Mouse (Mus musculus) forebrain, embryonic 11.5 days (tissue): ENCODE measurements at regions not wholly inside any gene's neighbourhood (a gene's known extent, or its start where the extent isn't known, plus 50 kb on each side); places are given as distances from the start of the nearest gene placed in this dataset.
A peak's percentile ranks its signal among the peaks of the same experiment; 100 is the strongest.
"Not testable (repeated sequence)": the region's sequence is repeated elsewhere in the genome, so short reads cannot be mapped to it uniquely, and the experiment has no call there.

Experiments used
- ATAC-seq: fragments of 200-750 bp; cut with Nextera tagmentation; replicated peaks from 2 replicates; pipeline ENCODE4 v1.8.0; 2017; ENCODE audit warnings: moderate TSS enrichment; ENCODE audit not compliant: low FRiP score
- DNase-seq: peaks from one replicate; pipeline ENCODE4 v3.0.0-alpha.2; 2017; ENCODE audit warnings: low spot score
- H3K27ac ChIP-seq: fragments of 300-500 bp; sonication (generic); 2 replicates; pipeline ENCODE4 v1.5.1; 2014; ENCODE audit warnings: low read depth, low read length
- H3K27me3 ChIP-seq: fragments of 300-500 bp; sonication (generic); 2 replicates; pipeline ENCODE4 v1.6.1; 2014; ENCODE audit warnings: mild to moderate bottlenecking, low read length, mixed read lengths; ENCODE audit not compliant: control insufficient read depth, insufficient read depth
- H3K36me3 ChIP-seq: fragments of 300-500 bp; sonication (generic); 2 replicates; pipeline ENCODE4 v1.6.1; 2014; ENCODE audit warnings: mild to moderate bottlenecking, low read length, moderate library complexity, mixed read lengths; ENCODE audit not compliant: control insufficient read depth, insufficient read depth
- H3K4me1 ChIP-seq: fragments of 300-500 bp; sonication (generic); replicated peaks from 2 replicates; pipeline ENCODE4 v1.6.1; 2014; ENCODE audit warnings: low read length, mixed read lengths; ENCODE audit not compliant: control insufficient read depth, insufficient read depth
- H3K4me2 ChIP-seq: fragments of 300-500 bp; sonication (generic); 2 replicates; pipeline ENCODE4 v1.6.1; 2014; ENCODE audit warnings: low read depth, mild to moderate bottlenecking, low read length, moderate library complexity, mixed read lengths; ENCODE audit not compliant: severe bottlenecking
- H3K4me3 ChIP-seq: fragments of 300-500 bp; sonication (generic); 2 replicates; pipeline ENCODE4 v1.5.1; 2014; ENCODE audit warnings: low read depth, low read length
- H3K9ac ChIP-seq: fragments of 300-500 bp; sonication (generic); 2 replicates; pipeline ENCODE4 v1.6.1; 2014; ENCODE audit warnings: low read length
- H3K9me3 ChIP-seq: fragments of 300-500 bp; sonication (generic); 2 replicates; pipeline ENCODE4 v1.6.1; 2016; ENCODE audit warnings: low read length, mixed read lengths; ENCODE audit not compliant: control insufficient read depth
- WGBS: fragments of 180-500 bp; shearing (Covaris S2); extraction: QIAGEN DNeasy Blood & Tissue Kit; methylation state at CpG from one replicate; pipeline ENCODE4 v1.1.7; 2014; 5-methylcytosine and 5-hydroxymethylcytosine counted together

DNA sequence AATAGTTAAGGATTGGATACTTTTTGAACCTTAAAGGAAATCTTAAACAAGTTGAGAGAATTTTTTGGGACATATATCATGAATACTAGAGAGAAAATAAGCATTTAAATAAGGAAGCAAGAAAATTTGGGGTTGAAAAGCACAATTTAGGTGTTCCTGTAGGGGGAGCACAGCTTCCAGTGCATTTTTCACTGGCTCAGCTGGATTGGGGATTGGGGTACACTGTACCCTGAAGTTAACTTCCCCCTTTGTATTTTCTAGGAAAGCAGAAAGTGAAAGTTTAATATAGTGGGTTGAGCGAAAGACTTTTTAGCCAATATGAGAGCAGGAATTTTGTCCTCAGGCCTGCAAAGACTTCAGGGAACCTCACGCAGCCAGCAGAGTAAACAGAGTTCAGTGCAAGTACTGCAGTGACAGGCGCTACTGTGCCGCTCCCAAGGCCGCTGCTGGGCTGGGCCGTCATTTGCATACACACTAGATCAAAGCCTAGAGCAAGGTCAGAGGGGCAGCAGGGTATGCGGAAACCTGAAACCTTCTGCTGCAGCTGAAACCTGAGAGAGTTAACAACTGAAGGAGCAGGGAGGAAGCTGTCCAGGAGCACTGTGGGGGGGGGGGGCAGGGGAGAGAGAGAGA lies 1111.4 kb downstream of the H2al1n start:
- no peak overlapping the region for H3K9ac ChIP-seq
- whole genome bisulfite sequencing: 15% methylated on average over 7 of the region's 7 CpGs
- DNase-seq (peak; percentile 72), ATAC-seq (peak; percentile 87)
- 0 out of 2 replicates have a peak overlapping the region, but pooled peaks have one; percentile 21 for H3K4me2 ChIP-seq
- no peaks in the 10 kb centered on the region for H3K9me3 ChIP-seq
- no peak overlapping the region for H3K27ac ChIP-seq
- no peaks in the 10 kb centered on the region for H3K4me1 ChIP-seq
- no peak overlapping the region for H3K4me3 ChIP-seq
- H3K36me3 ChIP-seq: no peaks in the 10 kb centered on the region
- no peaks in the 10 kb centered on the region for H3K27me3 ChIP-seq

GRCm38 (mm10) chrX:15322958-15323357 lies 1112.0 kb downstream of the H2al1n start:
- Histone ChIP-seq H3K36me3 (no peaks in the 10 kb centered on the region), H3K27ac (no peak overlapping the region), H3K9ac (no peak overlapping the region), H3K4me3 (no peak overlapping the region), H3K4me2 (no peak overlapping the region), H3K4me1 (no peaks in the 10 kb centered on the region), H3K9me3 (no peaks in the 10 kb centered on the region), H3K27me3 (no peaks in the 10 kb centered on the region)
- ATAC-seq (peak; percentile 33; the same call in 1 of the 2 replicates), DNase-seq (no peak)
- 43% methylated on average over 5 of the region's 5 CpGs for WGBS

GRCm38 (mm10) chrX:15365135-15365534 lies 1154.2 kb downstream of the H2al1n start:
- 93% methylated on average over 6 of the region's 6 CpGs for WGBS
- H3K4me3 ChIP-seq: not testable (repeated sequence)

More at GRCm38 (mm10) chrX:15365135-15365534, 1154.2 kb downstream of the H2al1n start:
- H3K4me2 ChIP-seq, H3K4me1 ChIP-seq, H3K27ac ChIP-seq, H3K27me3 ChIP-seq, H3K36me3 ChIP-seq, H3K9me3 ChIP-seq, H3K9ac ChIP-seq, DNase-seq: not testable (repeated sequence)
- 0 out of 2 replicates have a peak, but pooled peaks have one; percentile 65 for ATAC-seq
